Mouse (Mus musculus) intestine, embryonic 15.5 days (tissue): ENCODE data around the gene Flad1. TPM values are rescaled to one million over a fixed set of nuclear protein-coding genes. Genes with fewer than 3 reads are reported as not detected.

ENCODE experiments used
- polyA plus RNA-seq: library from polyadenylated mRNA; unstranded; fragments of >200 nt; fragmentation: Nextera tagmentation; extraction: Ambion mirVana; gene quantifications from 2 replicates; pipeline ENCODE4 v1.2.1, GENCODE M21; 2015

Gene Flad1
- polyA plus RNA-seq, 1 experiment from 2014 or later: 32.9 TPM

Other genes with a start within 250 kb of the Flad1 start
- 21.2 and 25.4 TPM in 2 replicates for gene Clk2, start 247.1 kb downstream of the Flad1 start, polyA plus RNA-seq
- 115 and 124 TPM in 2 replicates for gene Scamp3, start 234.4 kb downstream of the Flad1 start, polyA plus RNA-seq
- gene Fam189b, start 228.7 kb downstream of the Flad1 start, polyA plus RNA-seq: 17.9 and 19.3 TPM in 2 replicates
- 53.5 and 53.7 TPM in 2 replicates for gene Gba, start 208.9 kb downstream of the Flad1 start, polyA plus RNA-seq
- 20.4 and 23.0 TPM in 2 replicates for gene Thbs3, start 196.7 kb downstream of the Flad1 start, polyA plus RNA-seq
- gene Mtx1, start 184.8 kb downstream of the Flad1 start, polyA plus RNA-seq: 214 and 222 TPM in 2 replicates
- gene Muc1, start 182.8 kb downstream of the Flad1 start, polyA plus RNA-seq: 10.1 and 19.7 TPM in 2 replicates
- gene Krtcap2, start 165.9 kb downstream of the Flad1 start, polyA plus RNA-seq: 348 and 351 TPM in 2 replicates
- gene Trim46, start 165.6 kb downstream of the Flad1 start, polyA plus RNA-seq: 2.9 and 4.1 TPM in 2 replicates
- 131 and 134 TPM in 2 replicates for gene Dpm3, start 152.5 kb downstream of the Flad1 start, polyA plus RNA-seq
- 60.6 and 63.9 TPM in 2 replicates for gene Slc50a1, start 141.3 kb downstream of the Flad1 start, polyA plus RNA-seq
- 57.9 and 58.5 TPM in 2 replicates for gene Efna1, start 130.7 kb downstream of the Flad1 start, polyA plus RNA-seq
- gene Efna3, start 88.9 kb downstream of the Flad1 start, polyA plus RNA-seq: 9.0 and 9.2 TPM in 2 replicates
- gene Efna4, start 73.8 kb downstream of the Flad1 start, polyA plus RNA-seq: 16.9 and 18.1 TPM in 2 replicates
- 45.5 and 49.5 TPM in 2 replicates for gene Adam15, start 61.9 kb downstream of the Flad1 start, polyA plus RNA-seq
- 1.4 and 1.5 TPM in 2 replicates for gene Dcst2, start 49.9 kb downstream of the Flad1 start, polyA plus RNA-seq
- gene Dcst1, start 46.6 kb downstream of the Flad1 start, polyA plus RNA-seq: 1.6 and 1.9 TPM in 2 replicates
- gene Zbtb7b, start 17.1 kb downstream of the Flad1 start, polyA plus RNA-seq: 8.9 and 10.4 TPM in 2 replicates
- gene Lenep, start 9.1 kb downstream of the Flad1 start, polyA plus RNA-seq: not detected in 2 replicates
- 383 and 386 TPM in 2 replicates for gene Cks1b, start 6.5 kb upstream of the Flad1 start, polyA plus RNA-seq
- 85.6 and 87.3 TPM in 2 replicates for gene Shc1, start 6.6 kb upstream of the Flad1 start, polyA plus RNA-seq
- gene Pygo2, start 18.3 kb upstream of the Flad1 start, polyA plus RNA-seq: 32.7 and 33.2 TPM in 2 replicates
- gene Pbxip1, start 24.8 kb upstream of the Flad1 start, polyA plus RNA-seq: 39.2 and 40.2 TPM in 2 replicates
- gene Pmvk, start 42.7 kb upstream of the Flad1 start, polyA plus RNA-seq: 62.7 and 69.6 TPM in 2 replicates
- 4.4 and 4.6 TPM in 2 replicates for gene Kcnn3, start 108.3 kb upstream of the Flad1 start, polyA plus RNA-seq